Mouse (Mus musculus): ENCODE measurements around the gene Nfatc2.
A peak's percentile ranks its signal among the peaks of the same experiment; 100 is the strongest.

Nfatc2 gene

DNA sequence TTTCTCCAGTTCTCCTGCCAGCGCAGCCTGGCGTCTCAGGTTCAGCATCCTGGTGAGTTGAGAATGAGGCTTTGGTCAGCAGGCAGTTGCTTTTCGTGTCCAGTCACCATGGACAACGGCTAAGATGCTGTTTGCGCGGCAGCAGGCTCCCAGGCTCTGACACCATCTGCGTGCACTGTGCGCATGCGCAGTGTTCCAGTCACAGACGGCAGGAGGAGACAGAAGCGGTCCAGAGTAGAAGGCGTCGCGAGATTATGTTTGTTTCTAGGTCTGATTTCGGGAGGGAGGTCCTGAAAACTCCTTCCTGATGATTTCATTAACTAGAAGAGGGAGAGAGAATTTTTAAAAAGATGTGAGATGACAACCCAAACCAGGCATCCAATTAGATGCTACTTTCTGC, 121.5 kb downstream of the Nfatc2 start:
- DNase-seq: peak; percentile 80

GRCm38 (mm10) chr2:168478431-168478830, 123.0 kb downstream of the Nfatc2 start:
- no peak for DNase-seq

DNA sequence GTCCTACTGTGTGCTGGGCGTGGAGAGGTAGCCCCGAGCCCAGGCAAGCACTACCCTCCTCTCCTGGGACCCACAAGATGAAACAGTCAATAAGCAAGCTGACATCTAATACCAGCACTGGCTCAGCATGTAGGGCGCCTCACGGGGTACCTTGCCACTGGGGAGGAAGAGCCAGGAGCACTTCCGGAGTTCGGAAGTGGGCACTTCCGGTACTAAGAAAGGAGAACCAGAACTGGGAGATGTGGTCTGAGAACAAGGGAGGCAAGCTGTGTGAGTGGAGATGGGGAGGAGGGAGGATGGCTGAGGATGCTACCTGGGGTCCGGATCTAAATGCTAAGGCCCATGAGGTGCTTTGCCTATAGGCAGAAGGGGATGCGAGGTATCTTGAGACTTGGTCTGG, 128.0 kb downstream of the Nfatc2 start:
- no peak for DNase-seq

GRCm38 (mm10) chr2:168472899-168473298, 128.6 kb downstream of the Nfatc2 start:
- DNase-seq: peak; percentile 39

GRCm38 (mm10) chr2:168469032-168469431, 132.4 kb downstream of the Nfatc2 start:
- peak; percentile 66 for DNase-seq

DNA sequence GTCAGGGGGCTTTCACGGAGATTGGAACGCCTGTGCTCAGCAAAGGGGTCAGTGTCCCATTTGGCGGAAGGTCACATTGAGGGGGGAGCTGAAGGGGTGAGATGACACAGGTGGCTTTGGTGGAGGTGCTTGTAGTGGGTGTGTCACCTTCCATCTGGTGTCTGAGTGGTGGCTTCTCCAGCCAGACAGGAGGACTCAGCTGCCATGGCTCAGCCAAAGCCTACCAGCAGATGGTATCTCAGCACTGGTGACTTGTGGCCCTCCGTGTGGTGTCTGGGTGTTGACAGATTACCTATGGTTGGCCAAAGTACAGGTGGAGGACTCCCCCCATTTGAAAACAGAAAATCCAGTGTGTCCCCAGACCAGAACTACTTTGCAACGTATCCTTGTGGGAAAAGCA, 134.3 kb downstream of the Nfatc2 start:
- DNase-seq: no peak

- no peak for DNase-seq
Measured at GRCm38 (mm10) chr2:168466066-168466465, 135.4 kb downstream of the Nfatc2 start.

GRCm38 (mm10) chr2:168465646-168466045, 135.8 kb downstream of the Nfatc2 start:
- DNase-seq: no peak

DNA sequence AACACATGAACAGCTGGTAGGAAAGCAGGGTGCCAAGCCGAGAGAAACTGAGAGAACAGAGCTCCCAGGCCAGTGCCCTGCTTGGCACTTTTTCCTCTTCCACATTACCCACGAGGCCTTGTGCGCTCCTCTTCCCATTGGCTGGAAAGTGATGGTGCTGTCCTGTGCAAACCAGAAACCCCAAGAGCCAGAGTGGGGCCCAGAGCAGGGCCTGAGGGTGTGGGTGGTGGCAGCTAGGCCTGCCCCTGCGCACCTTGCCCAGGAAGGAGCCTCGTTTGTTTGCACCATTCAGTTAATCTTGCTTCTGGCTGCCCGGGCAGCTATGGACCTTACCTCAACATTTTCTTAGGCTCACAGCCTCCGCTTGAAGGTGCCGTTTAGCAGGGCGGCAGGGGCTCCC, 139.6 kb downstream of the Nfatc2 start:
- no peak for DNase-seq

- no peak for DNase-seq
Measured at GRCm38 (mm10) chr2:168459627-168460026, 141.8 kb downstream of the Nfatc2 start.

DNA sequence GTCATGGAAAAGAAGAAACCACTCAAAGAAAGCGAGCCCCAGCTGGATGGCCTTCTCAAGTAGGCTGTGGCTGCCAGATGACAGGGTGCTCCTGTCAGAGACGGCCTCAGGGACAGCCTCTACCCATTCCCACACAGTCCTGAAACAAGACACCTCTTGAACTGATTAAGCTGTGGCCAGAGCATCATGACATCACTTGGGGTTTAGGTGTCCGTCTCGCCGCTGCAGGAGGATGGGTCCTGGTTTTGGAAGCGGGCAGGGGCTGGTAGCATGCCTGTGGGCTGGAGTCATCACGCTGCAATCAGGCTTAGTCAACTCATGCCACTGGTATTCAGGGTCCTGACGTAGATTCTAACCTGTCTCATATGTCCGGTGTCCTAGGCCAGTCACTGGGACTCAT, 142.9 kb downstream of the Nfatc2 start:
- DNase-seq: no peak

GRCm38 (mm10) chr2:168451714-168452708, 149.4 kb downstream of the Nfatc2 start:
- no peak for DNase-seq

DNA sequence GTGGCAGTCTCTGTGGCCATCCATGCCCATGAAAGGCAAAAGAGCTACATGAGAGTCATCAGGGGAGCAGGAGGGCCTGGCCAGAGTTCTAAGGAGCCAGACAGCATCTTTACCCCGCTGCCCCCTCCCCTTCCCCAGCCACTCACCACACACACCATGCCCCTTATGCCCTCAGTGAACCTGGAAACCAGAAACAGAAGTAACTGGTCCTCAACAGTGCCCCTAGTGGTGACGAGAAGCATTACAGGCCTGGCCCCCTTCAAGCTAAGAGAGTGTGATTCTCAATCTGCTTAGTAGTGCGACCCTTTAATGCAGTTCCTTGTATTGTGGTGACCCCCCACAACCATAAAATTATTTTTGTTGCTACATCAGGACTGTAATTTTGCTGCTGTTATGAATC, 150.5 kb downstream of the Nfatc2 start:
- DNase-seq: no peak

DNA sequence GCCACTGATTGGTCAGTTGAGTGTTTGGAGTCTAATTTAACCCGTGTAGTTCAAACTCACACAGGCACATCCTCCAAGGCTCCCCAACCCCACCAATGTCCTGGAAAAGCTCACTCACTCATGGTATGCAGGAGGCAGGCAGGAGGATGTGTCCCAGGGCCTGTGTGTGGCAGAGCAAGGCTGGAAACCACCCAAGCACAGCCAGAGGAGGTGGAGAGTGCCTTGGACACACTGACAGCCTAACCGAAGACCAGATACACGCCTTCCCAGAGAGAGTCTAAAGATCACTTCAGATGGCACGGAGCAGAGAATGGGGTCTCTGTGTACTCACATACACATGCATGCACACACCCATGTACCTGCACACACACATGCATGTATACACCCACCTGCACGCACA, 153.4 kb downstream of the Nfatc2 start:
- no peak for DNase-seq

DNA sequence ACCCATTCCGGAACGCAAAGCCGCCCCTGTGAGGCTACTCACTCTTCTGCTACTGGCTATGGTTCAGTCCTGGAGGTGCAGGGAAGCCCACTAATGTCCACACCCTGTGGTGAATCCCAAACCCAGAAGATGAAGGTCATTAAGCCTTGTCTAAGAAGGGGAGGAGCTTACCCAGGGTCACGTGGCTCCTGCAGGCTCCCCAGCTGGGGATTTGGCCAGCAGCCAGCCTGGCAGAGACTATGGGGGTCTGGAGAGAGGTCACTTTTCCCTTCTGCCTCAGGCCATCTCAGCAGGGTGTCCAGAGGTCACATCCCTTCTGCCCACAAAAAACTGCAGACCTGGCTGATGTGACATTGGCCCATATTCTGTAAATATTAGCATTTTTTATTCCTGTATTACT, 153.9 kb downstream of the Nfatc2 start:
- no peak for DNase-seq

DNA sequence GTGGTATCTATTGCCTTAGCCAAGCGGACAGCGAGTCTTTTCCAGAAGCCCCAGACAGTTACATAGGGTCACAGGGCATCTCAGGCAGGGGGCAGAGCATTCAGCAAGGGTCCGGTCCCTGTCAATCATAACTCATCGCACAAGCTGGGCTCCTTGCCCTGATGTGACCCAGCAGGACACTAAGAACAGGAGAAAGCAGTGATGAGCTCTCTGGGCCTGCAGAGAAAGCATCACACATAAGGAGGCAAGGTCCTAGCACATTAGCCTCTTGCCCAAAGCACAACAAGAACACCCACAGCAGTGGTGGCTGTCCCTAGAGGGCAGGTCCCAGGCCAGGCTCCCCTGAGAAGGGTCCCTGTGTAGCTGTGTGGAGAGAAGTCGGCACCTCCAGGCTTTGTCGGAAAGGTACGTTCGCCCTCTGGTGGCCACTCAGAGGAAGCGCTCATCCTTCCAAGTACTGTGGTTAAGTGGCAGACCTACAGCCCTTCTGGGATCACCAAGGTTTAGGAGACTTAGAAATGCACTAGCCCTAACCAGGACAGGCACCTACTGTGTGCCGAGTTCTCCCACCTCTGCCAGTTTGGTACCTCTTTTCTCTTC, 156.1 kb downstream of the Nfatc2 start:
- peak; percentile 66 for DNase-seq

GRCm38 (mm10) chr2:168444126-168444525, 157.3 kb downstream of the Nfatc2 start:
- no peak for DNase-seq

- no peak for DNase-seq
Measured at GRCm38 (mm10) chr2:168441494-168441893, 160.0 kb downstream of the Nfatc2 start.

DNA sequence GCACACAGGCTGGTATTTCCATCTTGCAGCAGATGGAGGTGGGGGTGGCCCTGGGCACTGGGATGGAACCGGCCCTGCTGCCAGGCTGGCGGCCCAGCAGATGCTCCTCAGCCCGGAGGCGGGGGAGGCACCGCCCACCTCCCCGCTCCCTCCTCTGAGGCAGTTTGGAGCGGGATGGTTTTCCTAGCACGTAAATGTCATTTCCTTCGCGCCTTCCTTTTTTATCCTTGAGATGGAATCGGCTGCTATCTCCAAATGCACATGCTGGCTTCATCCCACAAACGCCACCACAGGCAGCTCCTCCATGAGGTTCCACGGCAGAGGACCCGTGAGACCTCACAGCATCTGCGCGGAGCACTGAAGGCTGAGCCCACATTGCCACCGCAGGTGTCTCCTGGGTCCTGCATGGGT, 160.5 kb downstream of the Nfatc2 start:
- peak; percentile 94 for DNase-seq

DNA sequence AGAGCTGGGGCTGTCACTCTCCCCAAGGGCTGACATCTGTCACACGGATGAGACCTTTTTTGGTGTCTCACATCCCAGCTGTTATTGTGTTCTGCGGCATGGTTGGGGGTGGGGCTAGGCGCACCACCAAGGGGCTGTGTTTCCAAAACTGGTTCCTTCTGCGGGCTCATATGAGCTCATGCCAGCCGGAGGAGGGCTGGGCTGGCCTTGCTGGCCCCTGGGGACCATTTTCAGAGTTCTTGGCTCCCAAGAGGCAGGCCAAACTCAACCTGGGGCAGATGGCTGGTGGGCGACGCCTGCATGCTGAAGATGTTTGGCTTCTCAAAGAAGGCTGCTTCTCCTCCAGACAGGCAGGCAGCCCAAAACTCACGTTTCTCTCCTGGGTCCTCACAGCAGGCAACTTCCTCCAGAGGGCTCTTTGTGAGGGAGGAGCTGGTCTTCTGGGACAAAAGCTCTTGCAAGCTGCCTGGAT, 162.4 kb downstream of the Nfatc2 start:
- DNase-seq: peak; percentile 73

- no peak for DNase-seq
Measured at GRCm38 (mm10) chr2:168434187-168434586, 167.3 kb downstream of the Nfatc2 start.

DNA sequence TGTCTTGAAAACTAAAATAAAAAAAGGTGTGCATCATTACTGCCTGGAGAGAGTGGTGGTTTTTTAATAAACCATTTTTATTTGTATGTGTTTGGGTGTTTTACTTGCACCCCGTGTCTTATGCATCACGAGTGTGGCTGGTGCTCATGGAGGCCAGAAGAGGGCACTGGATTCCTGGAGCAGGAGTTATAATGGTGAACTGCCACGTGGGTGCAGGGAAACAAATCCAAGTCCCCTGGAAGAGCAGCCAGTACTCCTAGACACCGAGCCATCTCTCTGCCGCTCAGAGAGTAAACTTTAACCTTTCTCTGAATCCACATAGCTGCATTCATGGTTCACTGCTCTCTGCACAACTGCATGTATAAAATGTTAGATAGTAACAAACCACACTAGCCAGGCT, 168.1 kb downstream of the Nfatc2 start:
- DNase-seq: no peak

- peak; percentile 48 for DNase-seq
Measured at GRCm38 (mm10) chr2:168432394-168432793, 169.1 kb downstream of the Nfatc2 start.

GRCm38 (mm10) chr2:168429598-168429997, 171.9 kb downstream of the Nfatc2 start:
- no peak for DNase-seq

All from right cerebral cortex, adult 18-20 months (tissue).